Mouse (Mus musculus) olfactory bulb, adult 2 months (tissue): ENCODE results near the gene Gjd3.

Experiments
- CTCF ChIP-seq: fragments of 200-500 bp; IDR thresholded peaks from 2 replicates; pipeline ENCODE4 v1.5.1; 2012; ENCODE audit warnings: low read depth, mild to moderate bottlenecking, low read length, moderate library complexity; ENCODE audit not compliant: insufficient read depth
- POLR2A ChIP-seq: fragments of 200-500 bp; IDR thresholded peaks from 2 replicates; pipeline ENCODE4 v1.6.1; 2012; ENCODE audit warnings: mild to moderate bottlenecking, low read depth, low read length, moderate library complexity; ENCODE audit not compliant: insufficient read depth

GRCm38 (mm10) chr11:98983551-98983950, 735 bp upstream of the Gjd3 start:
- no peak for TF ChIP-seq CTCF
- no peak for TF ChIP-seq POLR2A
